Mouse (Mus musculus): ENCODE data around the gene Fibp.

Fibp gene

DNA sequence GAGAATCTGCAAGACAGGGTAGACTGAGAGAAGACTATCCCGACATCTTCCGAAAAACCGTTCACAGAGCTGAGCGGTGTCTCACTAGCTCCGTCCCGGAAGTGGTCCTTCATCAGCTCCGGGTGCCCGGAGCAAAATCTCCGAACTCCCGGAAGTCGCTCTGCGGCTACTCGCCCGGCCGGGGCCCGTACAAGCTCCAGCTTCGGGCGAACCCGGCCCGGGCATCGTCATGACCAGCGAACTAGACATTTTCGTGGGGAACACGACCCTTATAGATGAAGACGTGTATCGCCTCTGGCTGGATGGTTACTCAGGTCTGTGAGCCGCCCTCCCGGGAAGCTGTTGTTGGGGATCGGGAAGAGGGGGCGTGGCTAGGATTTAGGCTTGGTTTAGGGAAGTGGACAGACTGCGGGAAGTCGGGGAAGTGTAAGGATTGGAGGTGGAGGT lies at the start of gene Fibp:
Fibp (plus strand) TSS at position 151 of the 447 bp plus-strand sequence.
- in situ Hi-C loops (cut with MboI; ENCODE audit: low pct_unique_long_range_greater_than_20kb in 1 of 2, low sequenced_read_pairs in 2 of 2, unreplicated experiment in 1 of 2), result no loop called here

- in situ Hi-C loops (cut with MboI; ENCODE audit: low pct_unique_long_range_greater_than_20kb in 1 of 2, low sequenced_read_pairs in 2 of 2, unreplicated experiment in 1 of 2), result no loop called here
Observed at GRCm38 (mm10) chr19:5410641-5411040, 49.8 kb upstream of the Fibp start.

DNA sequence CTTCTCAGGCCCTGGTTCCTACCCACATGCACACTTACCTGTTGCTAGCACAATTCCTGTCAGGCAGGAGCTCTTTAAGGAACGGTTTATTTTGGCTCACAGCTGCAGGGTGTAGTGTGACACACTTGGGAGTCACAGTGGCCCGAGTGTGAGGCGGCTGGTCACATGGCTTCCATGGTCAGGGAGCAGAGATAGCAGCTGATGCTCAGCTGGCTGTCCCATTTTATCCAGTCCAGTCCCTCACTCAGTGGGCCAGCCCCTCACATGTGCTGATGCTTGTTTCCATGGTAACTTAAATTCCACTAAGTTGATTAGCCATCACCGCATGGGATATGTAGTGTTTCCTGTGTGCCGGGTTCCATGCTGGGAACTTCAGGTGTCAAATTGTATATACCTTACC lies 48.5 kb upstream of the Fibp start:
- in situ Hi-C loops (cut with MboI; ENCODE audit: low pct_unique_long_range_greater_than_20kb in 1 of 2, low sequenced_read_pairs in 2 of 2, unreplicated experiment in 1 of 2), result no loop called here

- in situ Hi-C loops (cut with MboI; ENCODE audit: low pct_unique_long_range_greater_than_20kb in 1 of 2, low sequenced_read_pairs in 2 of 2, unreplicated experiment in 1 of 2), result no loop called here
Observed at GRCm38 (mm10) chr19:5413840-5414239, 46.6 kb upstream of the Fibp start.

DNA sequence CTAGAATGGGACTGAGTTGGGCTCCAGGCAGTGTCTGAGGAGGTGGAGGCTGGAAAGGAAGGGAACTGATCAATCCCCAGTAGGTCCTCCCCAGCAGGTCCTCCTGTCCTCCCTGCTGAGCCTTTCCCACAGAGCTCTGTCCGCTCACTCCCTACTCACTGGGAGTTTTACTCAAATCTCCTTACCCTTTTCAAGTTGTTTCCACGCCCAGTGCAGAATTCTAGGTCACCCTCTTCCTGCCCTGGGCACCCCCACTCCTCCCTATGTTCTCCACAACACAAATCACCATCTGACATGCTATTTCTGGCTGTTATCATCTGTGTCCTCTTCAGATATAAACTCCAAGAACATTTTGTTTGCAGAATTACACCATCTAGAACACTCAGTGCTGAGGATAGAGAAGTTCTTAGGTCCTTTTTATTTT lies 45.9 kb upstream of the Fibp start:
- in situ Hi-C loops (cut with MboI; ENCODE audit: low pct_unique_long_range_greater_than_20kb in 1 of 2, low sequenced_read_pairs in 2 of 2, unreplicated experiment in 1 of 2), result no loop called here

DNA sequence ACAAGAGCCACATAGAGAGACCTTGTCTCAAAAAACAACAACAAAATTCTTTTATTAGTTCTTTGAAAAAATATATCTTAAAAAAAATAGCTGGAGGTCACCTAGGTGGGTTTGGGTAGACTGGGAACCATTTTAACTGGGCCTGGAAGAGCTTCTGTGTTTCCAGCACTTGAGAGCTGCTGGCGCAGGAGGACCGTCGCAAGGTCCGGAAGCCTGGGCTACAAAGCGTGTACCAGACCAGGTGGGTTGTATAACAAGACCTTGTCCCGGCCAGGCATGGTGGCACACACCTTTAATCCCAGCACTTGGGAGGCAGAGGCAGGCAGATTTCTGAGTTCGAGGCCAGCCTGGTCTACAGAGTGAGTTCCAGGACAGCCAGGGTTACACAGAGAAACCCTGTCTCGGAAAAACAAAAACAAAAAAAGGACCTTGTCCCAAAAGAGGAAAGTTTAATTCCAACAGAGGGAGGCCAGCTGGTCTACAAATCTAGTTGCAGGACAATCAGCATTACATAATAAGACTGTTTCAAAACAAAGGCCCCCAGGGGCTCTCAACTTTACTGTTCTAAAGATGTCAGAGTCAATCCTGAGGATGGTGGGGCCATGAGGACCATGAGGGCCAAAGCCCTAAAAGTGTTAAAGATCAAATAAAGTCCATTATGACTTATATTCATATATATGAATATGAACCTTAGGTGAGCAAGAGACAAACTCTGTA lies 41.5 kb upstream of the Fibp start:
- in situ Hi-C loops (cut with MboI; ENCODE audit: low pct_unique_long_range_greater_than_20kb in 1 of 2, low sequenced_read_pairs in 2 of 2, unreplicated experiment in 1 of 2), result no loop called here

DNA sequence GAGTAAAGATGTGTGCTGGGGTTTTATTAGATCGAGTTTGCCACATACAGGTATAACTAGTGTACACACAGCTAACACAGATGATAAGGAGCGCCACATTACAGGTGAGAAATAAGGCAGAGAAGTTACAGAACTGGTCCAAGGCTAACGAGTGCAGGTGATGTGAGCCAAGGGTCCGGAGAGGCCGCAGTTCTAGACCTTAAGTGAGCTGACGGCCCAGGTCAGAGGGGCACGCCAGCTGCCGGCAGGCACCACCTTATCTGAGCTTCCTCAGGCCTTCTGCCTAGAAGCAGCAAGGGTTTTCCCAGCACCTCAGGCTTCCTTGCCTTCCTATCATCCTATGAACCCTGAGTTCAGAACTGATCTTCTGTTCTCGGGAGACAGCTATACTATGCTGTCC lies 40.8 kb upstream of the Fibp start:
- in situ Hi-C loops (cut with MboI; ENCODE audit: low pct_unique_long_range_greater_than_20kb in 1 of 2, low sequenced_read_pairs in 2 of 2, unreplicated experiment in 1 of 2), result no loop called here

- in situ Hi-C loops (cut with MboI; ENCODE audit: low pct_unique_long_range_greater_than_20kb in 1 of 2, low sequenced_read_pairs in 2 of 2, unreplicated experiment in 1 of 2), result no loop called here
Observed at GRCm38 (mm10) chr19:5420579-5420978, 39.8 kb upstream of the Fibp start.

GRCm38 (mm10) chr19:5421784-5422183 lies 38.6 kb upstream of the Fibp start:
- in situ Hi-C loops (cut with MboI; ENCODE audit: low pct_unique_long_range_greater_than_20kb in 1 of 2, low sequenced_read_pairs in 2 of 2, unreplicated experiment in 1 of 2), result no loop called here

DNA sequence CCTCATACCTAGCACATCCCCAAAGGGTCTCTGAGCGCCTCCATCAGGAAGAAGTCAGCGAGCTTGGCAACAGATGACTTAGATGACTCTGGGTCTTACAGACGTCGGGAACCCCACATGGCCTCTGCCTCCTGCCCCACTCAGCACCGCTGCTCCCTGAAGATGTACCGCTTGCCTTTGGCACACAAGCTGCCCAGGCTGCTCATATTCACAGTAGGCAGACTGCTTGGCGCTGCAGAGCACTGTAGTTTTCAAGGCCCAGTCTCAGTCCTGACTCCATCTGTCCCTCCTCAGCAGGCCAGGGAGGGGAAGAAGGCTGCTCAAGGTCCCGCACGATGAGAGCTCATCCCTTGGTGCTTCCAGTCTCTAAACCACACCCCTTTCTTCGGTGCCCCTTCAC lies 38.1 kb upstream of the Fibp start:
- in situ Hi-C loops (cut with MboI; ENCODE audit: low pct_unique_long_range_greater_than_20kb in 1 of 2, low sequenced_read_pairs in 2 of 2, unreplicated experiment in 1 of 2), result no loop called here

GRCm38 (mm10) chr19:5422895-5423443 lies 37.4 kb upstream of the Fibp start:
- in situ Hi-C loops (cut with MboI; ENCODE audit: low pct_unique_long_range_greater_than_20kb in 1 of 2, low sequenced_read_pairs in 2 of 2, unreplicated experiment in 1 of 2), result no loop called here

DNA sequence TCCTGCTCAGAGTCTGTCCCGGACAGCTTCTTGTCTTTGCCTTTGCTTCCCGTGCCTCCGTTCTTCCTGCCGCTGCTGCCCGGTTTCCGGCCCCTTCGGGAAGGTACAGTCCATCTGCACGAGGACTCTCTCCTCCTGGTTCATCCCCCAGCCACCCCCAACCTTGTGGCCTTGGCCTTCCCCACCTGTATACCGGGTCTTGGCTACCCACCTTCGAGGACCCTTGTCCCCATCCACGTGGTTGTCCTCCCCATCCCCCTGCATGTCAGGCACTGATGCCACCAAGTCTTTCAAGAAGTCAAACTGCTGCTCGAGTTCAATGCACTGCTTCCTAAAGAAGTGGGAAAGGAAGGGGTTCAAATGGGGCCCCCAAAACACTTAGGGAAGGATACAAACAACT lies 36.9 kb upstream of the Fibp start:
- in situ Hi-C loops (cut with MboI; ENCODE audit: low pct_unique_long_range_greater_than_20kb in 1 of 2, low sequenced_read_pairs in 2 of 2, unreplicated experiment in 1 of 2), result no loop called here

- in situ Hi-C loops (cut with MboI; ENCODE audit: low pct_unique_long_range_greater_than_20kb in 1 of 2, low sequenced_read_pairs in 2 of 2, unreplicated experiment in 1 of 2), result no loop called here
Observed at GRCm38 (mm10) chr19:5424092-5424781, 36.2 kb upstream of the Fibp start.

DNA sequence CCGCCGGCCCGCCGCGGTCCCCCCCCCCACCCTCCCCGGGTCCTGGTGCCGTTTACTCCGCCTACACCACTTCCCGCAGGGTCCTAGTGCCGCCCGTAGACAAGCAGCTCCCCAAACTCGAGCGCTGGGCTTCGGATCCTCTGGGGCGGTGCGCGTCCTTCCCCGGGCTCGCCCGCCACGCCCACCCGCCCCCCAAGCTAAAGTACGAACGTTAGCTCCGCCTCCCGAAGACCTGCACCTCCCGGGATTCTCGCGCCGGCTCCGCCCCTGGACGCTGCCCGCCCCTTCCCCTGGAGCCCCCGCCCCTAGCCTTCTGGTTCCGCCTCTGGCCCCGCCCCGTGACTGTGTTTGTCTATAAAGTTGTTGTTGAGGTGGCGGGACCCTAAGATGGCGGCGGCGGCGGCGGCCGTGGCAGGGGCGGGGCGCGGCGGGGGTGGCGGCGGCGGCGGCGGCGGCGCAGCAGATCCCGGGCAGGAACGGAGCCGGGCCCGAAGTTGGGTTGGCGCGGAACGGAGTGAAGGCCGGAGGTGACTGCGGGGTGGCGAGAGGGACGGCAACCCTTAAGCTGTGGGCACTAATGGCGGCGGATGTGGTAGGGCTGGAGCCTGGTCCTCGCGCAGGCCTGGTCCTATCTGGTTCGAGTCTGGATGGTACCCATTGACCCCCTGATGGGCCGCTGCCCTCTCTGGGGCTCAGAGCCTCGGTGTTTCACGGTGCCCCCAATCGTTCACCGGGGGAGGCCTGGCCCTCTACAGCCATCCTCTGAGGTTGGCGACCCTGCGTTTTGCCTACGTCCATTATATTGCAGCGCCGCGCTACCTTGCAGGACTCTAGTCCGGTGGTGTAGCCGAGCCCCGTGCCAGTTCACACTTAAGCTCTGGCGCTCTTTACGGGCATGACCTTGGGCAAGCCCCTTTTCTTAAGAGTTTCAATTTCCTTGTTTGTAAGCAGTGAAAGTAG lies 35.4 kb upstream of the Fibp start, which contains the start of the genes Drap1 and AI837181:
Drap1 (minus strand) TSS at position 198 of the 960 bp plus-strand sequence.
AI837181 (plus strand) TSS at position 363 of the 960 bp plus-strand sequence.
- in situ Hi-C loops (cut with MboI; ENCODE audit: low pct_unique_long_range_greater_than_20kb in 1 of 2, low sequenced_read_pairs in 2 of 2, unreplicated experiment in 1 of 2), result no loop called here

GRCm38 (mm10) chr19:5425906-5426565 lies 34.4 kb upstream of the Fibp start:
- in situ Hi-C loops (cut with MboI; ENCODE audit: low pct_unique_long_range_greater_than_20kb in 1 of 2, low sequenced_read_pairs in 2 of 2, unreplicated experiment in 1 of 2), result no loop called here

DNA sequence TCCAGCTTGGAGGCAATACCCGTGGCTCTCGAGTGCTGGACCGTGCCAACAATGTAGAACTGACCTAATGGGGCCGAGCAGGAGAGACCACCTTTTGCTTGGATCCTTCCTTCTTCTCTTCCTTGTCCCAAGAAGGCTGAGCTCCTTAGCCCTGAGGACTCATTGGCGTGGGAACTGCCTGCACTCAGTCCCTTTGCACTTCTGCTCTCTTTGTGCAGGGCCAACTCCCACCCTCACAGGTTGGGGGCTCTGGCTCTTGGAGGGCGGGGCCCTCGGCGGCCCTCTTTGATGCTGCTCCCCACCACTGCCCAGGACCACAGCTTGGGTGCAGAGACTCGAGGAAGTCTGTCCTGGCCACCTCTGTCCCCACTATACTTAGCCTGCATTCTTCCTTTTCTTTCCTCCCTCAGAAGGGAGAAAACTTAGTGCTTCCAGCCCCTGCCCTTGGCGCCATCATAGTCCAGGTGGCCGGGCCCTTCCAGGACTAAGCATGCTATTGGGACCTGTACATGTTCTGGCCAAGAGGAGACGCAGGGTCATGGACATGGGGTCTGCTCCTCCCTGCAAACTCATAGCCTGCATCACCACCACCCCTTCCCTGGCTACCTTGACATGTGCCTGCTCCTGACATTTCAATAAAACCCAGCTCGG lies 33.6 kb upstream of the Fibp start:
- in situ Hi-C loops (cut with MboI; ENCODE audit: low pct_unique_long_range_greater_than_20kb in 1 of 2, low sequenced_read_pairs in 2 of 2, unreplicated experiment in 1 of 2), result no loop called here

GRCm38 (mm10) chr19:5428083-5428482 lies 32.3 kb upstream of the Fibp start:
- in situ Hi-C loops (cut with MboI; ENCODE audit: low pct_unique_long_range_greater_than_20kb in 1 of 2, low sequenced_read_pairs in 2 of 2, unreplicated experiment in 1 of 2), result no loop called here

- in situ Hi-C loops (cut with MboI; ENCODE audit: low pct_unique_long_range_greater_than_20kb in 1 of 2, low sequenced_read_pairs in 2 of 2, unreplicated experiment in 1 of 2), result no loop called here
Observed at GRCm38 (mm10) chr19:5429219-5429618, 31.2 kb upstream of the Fibp start.
